Mouse (Mus musculus): ENCODE data around the gene Gm28042. TPM values are rescaled to one million over a fixed set of nuclear protein-coding genes. Genes with fewer than 3 reads are reported as not detected.
A peak's percentile ranks its signal among the peaks of the same experiment; 100 is the strongest.

The Gm28042 gene
- total RNA-seq, 2 experiments from 2014 or later: 0.43 to 1.6 TPM

DNA sequence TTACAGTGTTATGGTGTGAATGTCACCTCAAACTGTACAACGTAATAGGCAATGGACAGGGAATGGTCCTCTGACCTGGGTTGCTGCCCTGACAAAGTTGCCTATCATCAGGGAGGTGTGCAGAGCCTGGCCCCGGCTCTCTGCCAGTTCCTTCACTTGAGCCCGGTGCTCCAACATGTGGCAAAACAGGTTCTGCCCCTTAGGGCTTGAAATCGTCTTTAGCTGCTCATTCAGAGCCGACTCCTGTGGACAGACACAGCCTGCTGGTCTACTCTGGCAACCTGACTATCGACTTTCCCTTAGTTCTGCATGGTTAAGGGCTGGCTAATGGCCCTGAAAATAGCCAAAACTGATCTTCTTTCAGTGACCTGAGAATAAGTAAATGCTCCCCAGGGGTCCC lies 32.9 kb downstream of the Gm28042 start:
- DNase-seq: no peak

DNA sequence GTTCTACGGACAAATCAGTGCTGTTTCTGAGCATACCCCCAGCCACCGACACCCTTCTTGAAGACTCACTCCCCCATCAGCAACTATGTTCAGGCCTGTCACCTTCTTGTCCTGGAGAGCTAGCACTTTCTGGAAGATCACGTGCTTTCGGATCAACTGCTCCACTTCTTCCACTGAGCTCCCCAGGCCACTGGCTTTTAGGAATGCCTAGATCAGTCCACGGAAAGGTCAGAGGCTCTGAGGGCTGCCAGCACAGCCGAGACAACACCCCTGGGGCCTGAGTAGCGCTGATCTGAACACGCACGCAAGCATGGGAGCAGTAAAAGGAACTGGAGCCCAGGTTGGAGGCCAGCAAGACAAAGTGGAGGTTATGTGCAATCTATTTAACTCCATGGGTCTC lies 33.4 kb downstream of the Gm28042 start:
- no peak for DNase-seq

DNA sequence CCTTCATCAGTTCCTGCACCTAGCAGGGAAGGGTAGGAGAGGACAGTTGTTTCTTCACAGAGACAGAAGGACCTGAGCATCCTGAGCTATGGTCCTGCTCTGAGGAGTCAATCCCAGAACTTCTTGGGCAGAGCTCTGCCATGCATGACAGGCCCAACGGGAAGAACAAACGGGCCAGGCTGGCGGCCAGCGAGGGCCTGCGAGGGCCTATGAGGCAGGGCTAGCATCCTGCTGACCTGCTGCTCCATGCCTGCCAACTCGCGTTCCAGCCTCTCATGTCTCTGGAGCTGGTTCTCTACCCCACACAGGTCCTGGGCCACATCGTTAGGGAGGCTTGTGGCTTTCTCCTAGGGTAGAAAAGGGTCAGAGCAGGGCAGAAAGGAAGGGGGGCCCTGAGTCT lies 35.0 kb downstream of the Gm28042 start:
- DNase-seq: no peak

DNA sequence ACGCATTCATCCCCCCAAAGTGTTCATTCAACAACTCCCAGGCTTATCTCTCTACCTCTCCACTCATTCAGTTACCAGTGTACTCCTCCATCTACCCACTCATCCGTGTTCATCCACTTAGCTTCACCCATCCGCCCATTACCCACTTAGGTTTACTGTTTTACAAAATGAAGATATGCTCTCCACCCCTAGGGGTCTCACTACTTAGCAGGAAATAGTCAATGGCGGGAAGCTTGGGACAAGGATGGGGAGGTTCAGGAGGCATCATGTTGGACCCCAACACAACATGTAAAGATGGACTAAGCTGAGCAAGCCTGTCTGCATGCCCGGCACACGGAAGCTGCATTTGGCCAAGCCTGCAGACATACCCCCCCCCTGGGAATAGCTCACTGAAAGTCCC lies 37.3 kb downstream of the Gm28042 start:
- DNase-seq: no peak

DNA sequence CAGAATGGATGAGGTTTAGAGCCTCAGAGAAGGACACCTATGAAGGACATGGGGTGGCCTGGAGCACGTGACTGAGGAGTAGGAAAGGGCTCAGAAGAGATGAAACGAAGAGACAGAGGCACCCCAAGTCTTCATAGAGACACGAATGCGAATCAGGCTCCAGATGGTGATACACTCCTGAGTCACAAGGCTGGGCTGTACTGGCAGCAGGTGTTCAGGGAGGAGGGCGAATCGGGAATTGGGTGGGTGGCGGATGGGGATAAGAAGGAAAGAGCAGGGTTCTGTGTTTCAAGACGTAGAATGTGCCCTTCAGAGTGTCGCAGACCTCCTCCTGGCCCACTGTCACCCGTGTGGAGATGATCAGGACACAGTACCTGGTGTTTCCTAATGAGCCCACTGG lies 38.0 kb downstream of the Gm28042 start:
- DNase-seq: no peak

DNA sequence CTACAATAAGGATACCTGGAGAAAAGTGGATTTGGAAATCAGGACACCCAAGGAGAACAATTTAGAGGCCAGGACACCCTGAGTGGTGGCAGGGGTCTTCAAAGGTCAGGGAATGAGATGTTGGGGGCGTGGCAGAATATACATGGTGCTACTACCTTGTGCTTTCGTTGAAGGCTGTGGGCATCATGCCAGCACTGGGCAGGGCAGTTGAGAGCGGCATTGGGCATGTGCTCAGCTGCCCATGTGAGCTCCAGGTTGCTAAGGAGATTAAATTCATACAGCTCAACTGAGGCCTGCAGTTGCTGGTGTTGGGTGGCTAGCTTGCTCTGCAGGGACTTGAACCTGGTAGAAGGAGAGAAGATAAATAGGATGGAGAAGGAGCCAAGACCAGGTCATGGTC lies 38.9 kb downstream of the Gm28042 start:
- peak; percentile 51 for DNase-seq

DNA sequence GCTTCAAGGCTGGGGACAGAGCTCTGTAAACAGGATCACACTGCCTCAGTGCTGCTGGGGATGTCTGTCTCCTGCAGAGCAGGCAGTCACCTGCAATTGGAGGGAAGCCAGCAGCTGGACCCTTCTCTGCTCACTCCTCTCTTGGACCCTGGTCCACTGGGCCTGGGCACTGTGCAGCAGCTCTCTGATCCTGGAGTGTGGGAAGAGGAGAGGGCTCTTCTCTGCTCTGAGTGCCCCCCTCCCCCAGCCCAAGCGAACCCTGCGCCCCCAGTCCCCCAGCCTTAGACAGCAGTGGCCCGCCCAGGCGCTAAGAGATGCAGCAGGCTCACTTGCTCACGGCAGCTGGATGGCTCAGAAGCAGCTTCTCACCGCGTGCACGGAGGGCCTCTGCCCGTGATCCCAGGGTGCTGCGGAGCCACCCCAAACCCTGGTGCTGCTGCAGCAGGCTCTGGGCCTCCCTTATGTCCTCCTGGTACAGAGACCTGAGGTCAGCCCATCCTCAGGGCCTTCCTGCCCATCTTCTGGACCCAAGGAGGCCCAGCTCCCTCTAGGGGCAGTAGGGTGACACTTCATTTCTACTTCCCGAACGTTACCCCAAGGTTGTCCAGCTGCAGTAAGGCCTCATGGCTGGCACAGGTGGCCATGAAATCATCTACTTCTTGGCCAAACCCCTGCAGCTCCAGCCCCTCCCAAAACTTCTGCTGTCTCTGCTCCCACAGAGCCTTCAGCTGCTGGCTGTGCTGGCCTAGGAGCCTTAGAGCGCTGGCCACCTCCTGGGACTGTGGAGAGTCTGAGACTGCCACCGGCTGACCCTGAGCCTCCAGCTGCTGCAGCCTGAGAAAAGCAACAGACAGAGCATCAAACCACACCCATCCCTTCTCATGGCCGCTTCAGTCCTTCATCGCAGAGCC lies 41.5 kb downstream of the Gm28042 start:
- DNase-seq: peak; percentile 49

DNA sequence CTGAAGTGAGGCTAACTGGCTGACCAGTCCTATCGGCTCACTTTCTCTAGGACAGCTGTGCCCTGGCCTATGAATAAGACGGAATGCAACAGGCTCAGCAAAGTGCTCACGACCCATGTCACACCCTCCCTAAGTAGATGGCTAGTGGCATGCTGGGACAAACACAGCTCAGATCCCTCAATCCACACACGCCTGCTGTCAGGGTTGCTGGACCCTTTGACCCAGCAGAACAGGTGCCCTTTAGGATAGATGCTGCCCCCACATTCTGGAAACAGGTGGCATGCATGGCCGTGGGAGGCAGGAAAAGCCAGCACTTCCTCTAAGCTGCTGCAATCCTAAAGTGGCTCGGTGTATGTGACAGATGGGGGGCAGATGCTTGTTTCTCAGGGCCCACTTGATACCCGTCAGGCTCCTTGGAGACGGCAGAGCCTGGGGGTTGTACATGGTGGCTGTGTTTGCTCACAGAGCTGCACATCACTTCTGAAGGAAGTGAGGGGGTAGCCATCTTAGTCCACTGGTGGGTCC lies 42.2 kb downstream of the Gm28042 start:
- DNase-seq: no peak

DNA sequence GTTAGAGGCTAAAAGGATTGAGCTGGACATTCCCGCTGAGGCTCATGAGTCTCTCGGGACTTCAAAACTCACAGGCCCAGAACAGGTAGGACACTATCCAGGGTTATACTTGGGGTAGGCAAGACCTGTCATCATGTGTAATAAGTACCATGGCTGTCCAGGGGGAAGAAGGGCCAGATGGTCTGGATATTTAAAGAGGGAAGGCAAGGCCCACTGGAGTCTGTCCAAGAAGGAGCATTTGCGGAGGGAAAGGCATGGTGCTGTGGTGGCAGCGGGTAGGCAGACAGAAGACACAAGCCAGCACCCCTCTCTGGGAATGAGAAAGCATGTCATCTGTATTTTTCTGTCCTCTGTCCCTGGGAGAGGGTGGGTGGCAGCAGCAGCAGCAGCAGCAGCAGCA lies 46.8 kb downstream of the Gm28042 start:
- DNase-seq: no peak

DNA sequence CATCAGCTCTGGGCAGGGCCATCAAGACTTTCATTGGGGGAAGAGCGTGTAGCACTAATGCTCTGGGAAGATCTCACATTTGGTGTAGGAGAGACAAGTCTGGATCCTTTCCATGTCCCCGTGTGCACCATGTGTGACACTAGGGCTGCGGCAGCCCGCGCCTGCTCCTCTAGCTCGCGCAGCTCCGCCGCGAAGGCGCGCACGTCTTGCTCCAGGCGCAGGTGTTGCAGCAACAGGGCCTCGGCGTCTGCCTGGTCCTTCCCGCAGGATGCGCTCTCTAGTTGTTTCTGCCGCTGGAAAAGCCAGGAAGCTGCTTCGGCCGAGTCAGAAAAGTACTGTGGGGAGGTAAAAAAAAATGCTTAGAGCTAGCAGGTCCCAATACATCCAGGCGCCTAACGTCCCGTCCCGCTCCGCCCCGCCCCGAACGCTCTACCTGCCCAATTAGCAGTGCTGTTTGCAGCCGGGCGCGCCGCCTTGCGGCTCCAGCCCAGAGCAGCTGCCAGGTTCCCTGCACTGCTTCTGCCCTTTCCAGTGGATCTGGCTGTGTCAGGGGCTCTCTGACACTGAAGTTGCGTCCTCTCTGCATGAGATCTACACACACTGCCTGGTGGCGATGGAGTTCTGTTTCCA lies 48.9 kb downstream of the Gm28042 start:
- peak; percentile 69 for DNase-seq

DNA sequence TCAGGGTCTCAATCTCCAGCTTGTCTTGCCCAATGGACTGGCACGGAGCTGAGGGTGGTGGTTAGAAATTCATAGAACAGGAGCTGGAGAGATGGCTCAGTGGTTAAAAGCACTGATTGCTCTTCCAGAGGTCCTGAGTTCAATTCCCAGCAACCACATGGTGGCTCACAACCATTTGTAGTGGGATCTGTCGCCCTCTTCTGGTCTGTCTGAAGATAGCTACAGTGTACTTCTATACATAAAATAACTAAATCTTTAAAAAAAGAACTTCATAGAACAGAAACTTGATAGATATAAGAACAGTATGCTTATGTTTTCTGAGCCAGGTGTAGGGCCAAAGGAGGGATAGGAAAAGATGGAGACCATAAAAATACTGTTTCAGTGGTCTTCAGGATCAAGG lies 55.1 kb downstream of the Gm28042 start:
- no peak for DNase-seq

DNA sequence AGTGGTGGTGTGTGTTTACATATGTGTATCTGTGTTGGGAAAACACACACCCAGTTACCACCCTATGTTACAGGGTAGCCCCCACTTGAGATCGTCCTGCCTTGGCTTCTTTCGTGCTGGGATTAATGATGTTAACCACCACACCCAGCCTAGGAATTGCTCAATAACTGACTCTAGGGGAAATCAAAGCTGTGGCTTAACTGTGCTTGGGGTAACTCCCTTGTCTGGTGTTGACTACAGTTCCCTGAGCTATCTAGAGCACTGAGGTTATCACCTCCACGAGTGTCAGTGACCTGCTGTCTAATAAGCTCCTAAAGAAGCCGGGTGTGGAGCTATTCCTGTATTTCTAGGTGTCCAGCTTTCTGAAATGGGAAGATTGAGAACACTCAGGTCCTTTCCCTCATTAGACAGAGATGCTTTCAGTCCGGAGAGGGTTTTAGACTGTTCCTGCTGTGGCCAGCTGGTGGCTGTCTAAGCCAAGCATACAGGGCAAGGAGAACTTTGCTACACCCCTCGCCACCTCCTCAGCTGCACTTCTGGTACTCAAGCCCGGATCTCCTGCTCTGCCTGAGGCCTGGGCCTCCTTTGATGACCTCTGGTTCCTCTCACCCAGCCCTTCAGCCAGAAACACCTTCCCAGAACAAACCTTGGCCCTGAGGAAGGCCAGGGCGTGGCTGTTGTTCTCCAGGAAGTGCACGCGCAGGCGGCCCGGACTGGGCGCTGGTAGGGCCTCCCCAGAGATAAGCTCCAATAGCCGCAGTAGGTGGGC lies 57.5 kb downstream of the Gm28042 start:
- peak; percentile 75 for DNase-seq

DNA sequence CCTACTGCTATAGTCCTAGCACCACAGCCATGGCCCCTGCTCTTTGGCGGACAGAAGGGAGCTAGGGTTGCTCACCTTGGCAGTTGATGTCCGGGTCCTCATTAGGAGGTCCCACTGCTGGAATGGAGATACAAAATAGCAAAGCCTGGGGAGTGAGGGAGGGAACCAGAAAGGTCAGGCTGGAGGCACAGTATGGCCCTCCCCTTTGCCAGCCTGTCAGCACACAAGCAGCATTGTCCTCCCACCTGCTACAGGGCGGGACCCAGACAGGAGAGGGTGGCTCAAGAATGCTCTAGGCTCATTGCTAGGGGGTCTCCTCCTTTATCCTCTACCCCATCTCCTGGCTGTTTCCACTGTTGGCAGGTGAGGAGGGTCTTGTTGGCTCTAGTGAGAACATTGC lies 58.7 kb downstream of the Gm28042 start:
- DNase-seq: no peak

DNA sequence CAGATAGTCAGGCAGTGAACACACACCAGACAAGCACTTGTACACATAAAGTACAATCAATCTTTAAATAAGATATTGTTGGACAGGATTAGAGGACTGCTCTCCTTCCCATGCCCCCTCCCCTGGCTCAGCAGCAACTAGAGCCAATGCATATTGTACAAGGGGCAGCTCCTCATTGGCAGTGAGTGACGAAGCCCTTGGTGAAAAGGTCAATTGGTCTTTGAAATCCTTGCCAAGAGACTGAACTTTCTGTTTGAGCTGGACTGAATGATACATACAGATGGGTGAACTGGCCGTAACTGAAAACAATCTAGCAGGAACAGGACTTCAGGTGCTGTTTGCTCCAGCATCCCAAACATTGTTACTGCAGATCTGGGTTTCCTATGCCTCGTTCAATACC lies 60.1 kb downstream of the Gm28042 start:
- no peak for DNase-seq

DNA sequence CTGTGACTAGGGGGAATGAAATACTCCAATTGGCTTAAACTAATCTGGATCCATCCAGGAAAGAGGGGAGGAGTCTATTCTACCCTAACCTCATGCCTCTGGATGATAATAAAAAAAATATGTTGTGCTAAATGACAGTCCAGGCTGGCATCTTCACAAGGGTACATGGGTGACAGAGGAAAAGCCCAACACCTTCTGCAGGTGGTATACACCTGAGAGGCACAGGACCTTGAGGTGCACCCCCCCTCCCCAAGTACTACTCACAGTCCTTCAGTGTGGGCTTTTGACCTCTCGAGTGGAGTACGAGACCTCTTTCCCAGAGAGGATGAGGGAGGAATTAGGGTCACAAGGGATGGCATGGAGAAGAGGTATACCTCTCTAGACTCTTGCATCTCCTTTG lies 60.6 kb downstream of the Gm28042 start:
- DNase-seq: no peak

DNA sequence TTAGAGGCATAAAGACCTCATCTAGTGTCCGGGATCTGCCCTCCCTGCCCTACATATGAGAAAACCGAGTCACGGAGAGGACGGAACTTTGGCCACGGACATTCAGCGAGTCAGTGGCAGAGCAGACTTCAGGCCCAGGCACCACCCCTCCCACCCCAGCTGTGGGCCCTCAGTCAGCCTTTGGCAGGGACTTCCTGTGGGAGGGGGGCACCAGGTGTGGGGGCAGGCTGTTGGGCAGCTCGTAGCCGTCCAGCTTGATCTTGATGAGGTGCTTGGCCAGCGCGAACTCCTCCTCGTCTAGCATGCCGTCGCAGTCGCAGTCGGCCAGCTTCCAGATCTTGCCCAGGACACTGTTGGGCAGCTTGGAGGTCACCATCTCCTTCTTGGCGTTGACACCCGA lies 63.7 kb downstream of the Gm28042 start:
- no peak for DNase-seq

Small RNA genes lying within 50 kb of the gene (microRNA-seq; reads per million reads assigned to microRNA genes)
- gene Mir7665: 0.35 to 1.0 reads per million in 2 experiments

Other genes starting within 250 kb of the Gm28042 start
- 10 to 100 TPM; 16.1 to 18.7 TPM for gene Rpap1, start 240.0 kb upstream of the Gm28042 start, total RNA-seq (2021)
- 1 to 10 TPM; 9.5 to 9.7 TPM for gene Tyro3, start 229.8 kb upstream of the Gm28042 start, total RNA-seq (2021)
- gene Mga, start 130.3 kb upstream of the Gm28042 start, total RNA-seq (2021): 10 to 100 TPM; 51.6 to 57.6 TPM
- gene Mapkbp1, start 54.8 kb upstream of the Gm28042 start, total RNA-seq (2021): 10 to 100 TPM; 12.6 to 13.6 TPM
- 10 to 100 TPM; 12.2 to 13.6 TPM for gene Jmjd7, start within 50 bp of the Gm28042 start, total RNA-seq (2021)
- 1 to 10 TPM; 1.9 to 4.0 TPM for gene Pla2g4b, start 5.9 kb downstream of the Gm28042 start, total RNA-seq (2021)
- gene Ehd4, start 127.1 kb downstream of the Gm28042 start, total RNA-seq (2021): 100 to 1,000 TPM; 461 to 503 TPM
- 1 to 10 TPM; 3.0 to 3.8 TPM for gene Pla2g4e, start 217.8 kb downstream of the Gm28042 start, total RNA-seq (2021)

Data from heart, postnatal 4 days (tissue).